Mouse (Mus musculus) embryonic facial prominence, embryonic 10.5 days (tissue): ENCODE measurements at regions not wholly inside any gene's neighbourhood (a gene's known extent, or its start where the extent isn't known, plus 50 kb on each side); places are given as distances from the start of the nearest gene placed in this dataset.

Experiments
- DNase-seq: peaks from one replicate; pipeline ENCODE4 v3.0.0-alpha.2; 2017; ENCODE audit warnings: low spot score
- H3K27ac ChIP-seq: fragments of 300-500 bp; sonication (generic); replicated peaks from 2 replicates; pipeline ENCODE4 v1.5.1; 2016; ENCODE audit warnings: mild to moderate bottlenecking
- H3K27me3 ChIP-seq: fragments of 300-500 bp; sonication (generic); replicated peaks from 2 replicates; pipeline ENCODE4 v1.6.1; 2016; ENCODE audit warnings: low read depth, mild to moderate bottlenecking; ENCODE audit not compliant: poor library complexity, severe bottlenecking
- H3K36me3 ChIP-seq: fragments of 300-500 bp; sonication (generic); replicated peaks from 2 replicates; pipeline ENCODE4 v1.6.1; 2016; ENCODE audit warnings: mild to moderate bottlenecking, moderate library complexity
- H3K4me1 ChIP-seq: fragments of 300-500 bp; sonication (generic); 2 replicates; pipeline ENCODE4 v1.6.1; 2016
- H3K4me3 ChIP-seq: fragments of 300-500 bp; sonication (generic); 2 replicates; pipeline ENCODE4 v1.5.1; 2016; ENCODE audit warnings: mild to moderate bottlenecking, moderate library complexity
- H3K9me3 ChIP-seq: fragments of 300-500 bp; sonication (generic); 2 replicates; pipeline ENCODE4 v1.6.1; 2016; ENCODE audit warnings: mild to moderate bottlenecking
- WGBS: fragments of 180-500 bp; shearing (Covaris S2); methylation state at CpG from one replicate; pipeline ENCODE4 v1.1.7; 2016; 5-methylcytosine and 5-hydroxymethylcytosine counted together

DNA sequence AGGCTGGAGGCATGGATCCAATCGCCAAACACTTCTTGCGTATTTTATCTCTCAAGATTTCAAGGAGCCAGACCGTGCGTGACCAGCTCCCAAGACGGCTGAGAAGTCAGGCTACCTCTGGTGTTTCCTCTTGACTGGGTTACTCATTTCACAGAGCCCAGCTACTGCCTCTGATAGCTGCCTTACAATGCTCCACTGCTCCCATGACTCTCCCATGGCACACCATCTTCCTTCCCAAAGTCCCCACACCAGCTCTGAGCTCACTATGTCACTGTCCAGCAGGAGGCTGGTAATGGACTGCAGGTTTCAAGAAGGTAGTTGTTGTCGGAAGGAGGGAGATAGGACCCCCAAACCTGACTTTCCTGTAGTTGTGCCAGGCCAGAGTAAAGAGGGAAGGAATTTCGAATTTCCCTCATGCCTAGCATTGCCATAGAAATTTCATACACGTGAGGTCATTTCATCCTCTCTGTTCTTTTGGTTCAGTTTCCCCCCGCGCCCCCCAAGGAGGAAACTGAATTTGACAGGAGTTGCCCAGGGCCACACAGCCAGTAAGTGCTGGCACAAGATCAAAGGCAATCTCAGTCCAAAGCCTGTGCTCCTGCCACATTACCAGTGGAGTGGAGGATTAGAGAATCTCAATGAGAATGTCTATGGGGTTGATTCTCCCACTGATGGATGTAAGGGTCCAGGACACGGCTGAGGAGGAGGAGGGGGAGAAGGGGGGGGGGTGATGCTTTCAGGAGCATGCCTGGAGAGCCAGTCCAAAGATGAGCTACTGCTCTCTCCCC, 155.3 kb upstream of the Mocs1 start:
- no peak overlapping the region for H3K27ac ChIP-seq
- H3K36me3 ChIP-seq = no peaks in the 10 kb centered on the region
- H3K4me3 ChIP-seq = no peak overlapping the region
- WGBS = 79% methylated on average over 11 of the region's 11 CpGs
- peaks cover 9% of the 10 kb centered on the region for H3K4me1 ChIP-seq
- H3K9me3 ChIP-seq = no peaks in the 10 kb centered on the region
- DNase-seq = peak; percentile 8
- no peaks in the 10 kb centered on the region for H3K27me3 ChIP-seq

DNA sequence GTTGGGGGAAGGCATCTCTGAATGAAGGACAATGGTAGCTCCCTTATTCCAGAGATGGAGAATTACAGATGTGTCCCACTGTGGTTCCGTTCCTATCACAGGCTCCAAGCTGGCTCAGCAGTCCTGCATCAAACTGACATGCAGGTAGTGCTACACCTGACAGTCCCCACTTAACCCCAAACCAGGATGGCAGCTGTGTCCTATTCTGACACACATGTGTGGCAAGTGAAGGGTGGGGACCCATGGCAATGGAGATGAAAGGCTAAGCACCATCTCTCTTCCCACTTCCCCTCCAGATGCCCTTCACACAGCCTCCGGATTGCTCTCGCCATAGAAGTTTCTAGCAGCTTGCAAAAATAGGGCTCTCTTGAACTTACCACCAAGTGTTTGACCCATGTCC, 153.2 kb upstream of the Mocs1 start:
- DNase-seq = peak; percentile 6
- Histone ChIP-seq H3K9me3 (no peaks in the 10 kb centered on the region), H3K36me3 (no peaks in the 10 kb centered on the region), H3K4me3 (no peak overlapping the region), H3K27me3 (no peaks in the 10 kb centered on the region), H3K27ac (no peak overlapping the region), H3K4me1 (peaks cover 9% of the 10 kb centered on the region)
- WGBS = 84% methylated on average over 3 of the region's 3 CpGs

DNA sequence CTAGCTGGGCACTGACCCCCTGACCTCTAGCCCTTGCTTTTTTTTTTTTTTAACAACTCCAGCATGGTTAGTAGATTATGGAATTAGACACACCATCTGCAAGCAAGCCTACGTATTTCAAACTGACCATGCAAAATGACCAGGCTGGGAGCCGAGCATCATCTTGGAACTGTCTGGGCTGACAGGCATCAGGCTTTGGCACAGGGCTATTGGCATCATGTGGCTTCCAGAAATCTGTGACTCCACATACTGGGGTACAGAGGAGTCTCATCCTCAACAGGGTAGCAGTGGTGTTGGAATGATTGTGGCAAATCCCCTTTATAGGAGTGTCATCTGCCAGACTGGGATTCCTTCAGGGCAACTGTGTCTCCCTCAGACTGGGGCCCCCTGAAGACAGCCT, 152.7 kb upstream of the Mocs1 start:
- Histone ChIP-seq H3K27me3 (no peaks in the 10 kb centered on the region), H3K4me3 (no peak overlapping the region), H3K27ac (no peak overlapping the region), H3K36me3 (no peaks in the 10 kb centered on the region), H3K4me1 (peaks cover 9% of the 10 kb centered on the region), H3K9me3 (no peaks in the 10 kb centered on the region)
- peak; percentile 3 for DNase-seq
- WGBS = 55% methylated on average over 2 of the region's 2 CpGs

DNA sequence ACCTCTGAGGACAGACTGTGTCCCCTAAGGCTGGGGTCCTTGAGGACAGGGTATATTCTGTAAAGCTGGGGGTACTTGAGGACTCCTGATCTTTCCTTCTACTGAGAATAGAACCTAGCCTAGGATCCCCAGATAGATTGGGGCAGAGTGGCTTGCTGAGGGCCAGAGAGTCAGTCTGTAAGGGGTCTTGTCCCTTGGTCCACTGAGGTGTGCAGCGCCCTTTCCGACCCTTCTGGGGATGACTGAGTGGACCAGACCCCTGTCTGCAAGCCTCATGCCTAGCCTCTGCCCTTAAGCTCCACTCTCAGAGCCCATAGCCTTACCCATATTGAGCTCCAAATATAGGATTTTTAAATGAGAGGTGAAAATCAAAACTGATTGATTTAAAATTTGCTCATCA, 152.2 kb upstream of the Mocs1 start:
- no peaks in the 10 kb centered on the region for H3K36me3 ChIP-seq
- no peak overlapping the region for H3K27ac ChIP-seq
- no peaks in the 10 kb centered on the region for H3K27me3 ChIP-seq
- no peaks in the 10 kb centered on the region for H3K9me3 ChIP-seq
- 93% methylated on average over 2 of the region's 2 CpGs for WGBS
- DNase-seq = peak; percentile 3
- H3K4me1 ChIP-seq = peaks cover 9% of the 10 kb centered on the region
- H3K4me3 ChIP-seq = no peak overlapping the region

DNA sequence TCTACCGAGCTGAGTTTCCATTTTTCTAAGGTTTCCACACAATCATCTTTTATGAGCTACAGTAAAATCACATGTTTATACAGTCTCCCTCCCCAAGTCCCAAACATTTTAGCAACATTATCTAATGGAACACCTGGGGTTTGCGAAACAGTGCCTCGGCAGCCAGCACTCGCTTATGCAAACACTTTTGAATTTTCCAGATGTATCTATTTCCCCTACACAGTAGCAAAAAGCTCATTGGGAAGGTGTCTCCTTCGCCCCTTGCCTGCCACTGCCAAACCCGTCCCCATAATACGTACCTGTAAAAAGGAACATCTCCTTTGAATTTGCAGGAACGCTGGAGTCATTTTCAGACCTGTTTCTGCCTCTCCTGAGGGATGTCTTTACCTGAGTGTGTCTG, 149.6 kb upstream of the Mocs1 start:
- H3K27ac ChIP-seq = no peak overlapping the region
- H3K4me1 ChIP-seq = peaks cover 6% of the 10 kb centered on the region; the same call in 1 of the 2 replicates
- H3K9me3 ChIP-seq = no peaks in the 10 kb centered on the region
- no peak for DNase-seq
- no peak overlapping the region for H3K4me3 ChIP-seq
- H3K27me3 ChIP-seq = no peaks in the 10 kb centered on the region
- 89% methylated on average over 8 of the region's 8 CpGs for WGBS
- no peaks in the 10 kb centered on the region for H3K36me3 ChIP-seq

DNA sequence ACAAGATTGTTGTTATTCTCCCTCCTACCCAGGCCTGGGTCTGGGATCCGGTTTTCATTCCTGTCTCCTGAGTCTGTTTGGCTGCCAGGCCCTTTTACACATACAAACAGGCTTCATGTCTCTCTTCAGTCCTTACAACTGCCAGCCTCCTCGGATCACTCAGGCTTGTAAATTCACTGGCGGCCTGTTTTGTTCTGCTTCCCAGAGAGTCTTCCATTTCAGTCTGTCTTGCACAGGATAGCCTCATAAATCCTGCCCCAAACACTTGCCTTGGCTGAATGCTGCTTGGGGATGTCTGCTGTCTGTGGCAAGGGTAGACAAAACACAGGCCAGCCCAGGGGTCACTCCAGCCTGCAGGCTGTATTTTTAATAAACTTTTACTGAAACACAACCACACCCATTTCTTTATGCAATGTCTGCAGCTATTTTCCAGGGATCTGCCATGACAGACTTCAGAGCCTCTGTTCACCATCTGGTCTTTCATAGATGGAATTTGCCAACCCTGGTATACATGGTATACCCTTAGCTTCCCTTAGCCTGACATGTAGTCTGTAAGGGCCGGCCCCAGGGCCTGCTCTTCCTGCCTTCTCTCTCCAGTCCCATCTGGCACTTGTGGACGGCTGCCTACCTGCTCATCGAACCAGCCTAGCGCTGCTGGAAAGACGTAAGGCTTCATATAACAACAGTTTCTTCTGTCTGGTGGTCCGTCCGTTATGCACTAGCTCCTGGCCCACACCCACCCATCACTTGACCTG, 149.0 kb upstream of the Mocs1 start:
- Histone ChIP-seq H3K9me3 (no peaks in the 10 kb centered on the region), H3K4me1 (peaks cover 6% of the 10 kb centered on the region; the same call in 1 of the 2 replicates), H3K27ac (no peak overlapping the region), H3K27me3 (no peaks in the 10 kb centered on the region), H3K36me3 (no peaks in the 10 kb centered on the region), H3K4me3 (no peak overlapping the region)
- WGBS = 79% methylated on average over 10 of the region's 10 CpGs
- DNase-seq = no peak

DNA sequence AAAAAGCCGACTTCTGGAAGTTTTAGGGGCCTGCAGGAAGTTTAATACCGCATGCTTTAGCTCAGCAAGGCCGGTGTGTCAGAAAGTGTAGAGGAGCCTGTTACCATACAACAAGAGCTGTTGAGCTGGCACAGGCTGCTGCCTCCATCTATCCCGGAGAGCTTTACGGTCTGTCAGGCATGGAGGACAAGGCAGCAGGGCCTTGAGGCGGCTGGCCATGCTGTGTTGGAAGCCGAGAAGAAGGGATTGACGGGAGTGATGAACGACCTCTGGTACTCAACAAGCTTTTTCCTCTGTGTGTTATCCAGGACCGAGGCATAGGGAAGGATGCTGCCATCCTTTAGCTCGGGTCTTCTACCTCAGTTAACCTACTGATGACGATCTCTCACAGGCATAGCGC, 146.8 kb upstream of the Mocs1 start:
- Histone ChIP-seq H3K36me3 (no peaks in the 10 kb centered on the region), H3K9me3 (no peaks in the 10 kb centered on the region), H3K27ac (no peak overlapping the region), H3K27me3 (no peaks in the 10 kb centered on the region), H3K4me1 (no peaks in the 10 kb centered on the region), H3K4me3 (no peak overlapping the region)
- DNase-seq = peak; percentile 6
- WGBS = 89% methylated on average over 13 of the region's 13 CpGs

DNA sequence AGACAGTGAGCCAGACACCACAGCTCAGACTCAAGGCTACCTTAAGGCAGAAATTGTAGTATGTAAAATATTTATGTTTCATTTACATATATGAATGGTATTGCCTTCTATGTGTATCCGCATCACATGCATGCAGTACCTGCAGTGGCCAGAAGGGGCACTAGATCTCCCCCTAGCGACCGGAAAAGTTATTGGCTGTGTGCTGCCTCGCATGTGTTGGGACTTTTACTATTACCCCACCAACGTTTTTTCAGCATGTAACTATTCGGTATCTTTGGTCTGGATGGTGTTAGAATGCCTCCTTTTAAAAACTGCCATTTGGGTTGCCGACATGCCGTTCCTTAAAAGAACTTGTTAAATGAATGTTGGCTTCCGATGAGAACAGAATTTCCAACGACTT, 145.7 kb upstream of the Mocs1 start:
- WGBS = 84% methylated on average over 10 of the region's 10 CpGs
- no peak overlapping the region for H3K4me3 ChIP-seq
- H3K4me1 ChIP-seq = no peaks in the 10 kb centered on the region
- H3K27ac ChIP-seq = no peak overlapping the region
- H3K9me3 ChIP-seq = no peaks in the 10 kb centered on the region
- peak; percentile 13 for DNase-seq
- H3K27me3 ChIP-seq = no peaks in the 10 kb centered on the region
- no peaks in the 10 kb centered on the region for H3K36me3 ChIP-seq

DNA sequence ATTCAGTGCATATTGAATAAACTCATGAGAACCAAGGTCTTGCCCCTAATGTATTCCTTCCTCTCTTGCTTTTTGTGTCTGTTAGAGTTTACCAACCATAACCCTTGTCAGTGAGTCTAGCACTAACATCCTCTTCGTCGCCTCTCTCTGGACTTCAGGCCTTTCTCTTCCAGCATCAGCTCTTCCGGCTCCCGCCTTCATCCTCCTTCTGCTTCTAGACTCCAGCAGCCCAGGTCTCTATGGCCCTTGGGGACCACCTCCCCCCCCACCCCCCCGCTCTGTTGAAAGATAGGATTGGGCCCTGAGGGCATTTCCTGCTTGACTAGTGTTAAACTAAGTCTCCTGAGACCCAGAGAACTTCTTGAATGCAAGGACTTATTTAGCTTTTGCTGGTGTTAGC, 144.7 kb upstream of the Mocs1 start:
- no peaks in the 10 kb centered on the region for H3K36me3 ChIP-seq
- H3K4me3 ChIP-seq = no peak overlapping the region
- peak; percentile 5 for DNase-seq
- no peaks in the 10 kb centered on the region for H3K4me1 ChIP-seq
- no peaks in the 10 kb centered on the region for H3K27me3 ChIP-seq
- H3K9me3 ChIP-seq = no peaks in the 10 kb centered on the region
- H3K27ac ChIP-seq = no peak overlapping the region
- 76% methylated on average over 5 of the region's 5 CpGs for WGBS

DNA sequence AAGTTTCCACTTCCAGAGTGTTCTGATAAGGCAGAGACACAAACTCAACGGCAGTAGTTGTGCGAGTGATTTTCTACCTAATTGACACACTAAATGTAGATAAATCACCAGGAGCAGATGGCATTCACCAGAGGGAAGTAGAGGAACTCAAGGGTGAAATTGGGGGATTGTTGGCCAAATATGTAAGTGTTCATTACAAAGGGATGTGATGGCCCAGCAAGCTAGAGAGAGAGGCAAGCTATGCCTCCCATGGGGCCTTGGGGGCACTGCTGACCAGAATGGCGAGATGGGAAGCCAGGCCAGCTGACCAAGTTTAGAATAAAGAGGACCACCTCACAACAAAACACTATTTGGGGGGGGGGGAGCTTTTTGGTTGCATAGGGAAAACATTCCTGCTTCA, 136.5 kb upstream of the Mocs1 start:
- no peaks in the 10 kb centered on the region for H3K27me3 ChIP-seq
- H3K9me3 ChIP-seq = no peaks in the 10 kb centered on the region
- no peak for DNase-seq
- WGBS = 83% methylated on average over 3 of the region's 3 CpGs
- no peak overlapping the region for H3K4me3 ChIP-seq
- no peak overlapping the region for H3K27ac ChIP-seq
- H3K36me3 ChIP-seq = no peaks in the 10 kb centered on the region
- no peaks in the 10 kb centered on the region for H3K4me1 ChIP-seq

DNA sequence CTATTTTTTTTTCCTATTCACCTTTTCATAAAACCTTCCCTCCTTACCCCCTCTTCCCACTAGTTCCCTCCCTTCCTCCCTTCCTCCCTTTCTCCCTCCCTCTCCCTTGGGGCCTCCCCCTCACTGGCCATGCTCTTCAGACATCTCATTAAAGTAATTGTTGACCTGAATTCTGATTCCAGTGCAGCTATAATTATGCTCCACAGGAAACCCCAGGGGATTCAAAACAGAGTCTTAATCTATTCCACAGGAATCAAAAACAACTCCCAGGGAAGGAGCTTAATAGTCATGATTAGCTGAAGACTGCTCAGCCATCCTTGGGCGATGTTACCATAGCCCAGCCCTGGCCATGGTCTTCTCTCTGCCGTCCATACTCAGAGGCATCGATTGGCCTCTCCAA, 123.7 kb upstream of the Mocs1 start:
- no peak overlapping the region for H3K4me3 ChIP-seq
- peaks cover 14% of the 10 kb centered on the region for H3K4me1 ChIP-seq
- no peak overlapping the region for H3K27ac ChIP-seq
- no peaks in the 10 kb centered on the region for H3K9me3 ChIP-seq
- no peaks in the 10 kb centered on the region for H3K36me3 ChIP-seq
- H3K27me3 ChIP-seq = no peaks in the 10 kb centered on the region
- 68% methylated on average over 3 of the region's 3 CpGs for WGBS
- no peak for DNase-seq

DNA sequence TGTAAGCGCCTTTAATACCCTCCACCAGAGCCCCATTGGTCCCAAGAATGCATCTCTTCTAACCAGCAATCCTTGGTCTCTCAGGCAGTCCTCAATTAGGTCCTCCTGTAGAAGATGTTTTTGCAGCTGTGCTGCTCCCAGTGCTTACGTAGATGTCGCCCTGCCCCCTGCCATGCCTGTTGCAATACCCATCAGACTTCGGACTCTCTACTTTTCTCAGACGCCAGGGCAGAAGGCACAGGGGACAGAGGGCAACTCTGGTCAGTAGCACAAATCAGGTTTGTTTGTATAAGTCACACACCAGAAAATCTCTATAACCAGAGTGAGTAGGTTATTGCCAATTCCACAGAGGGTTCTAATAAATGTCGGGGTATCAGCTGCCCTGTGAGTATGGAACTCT, 123.0 kb upstream of the Mocs1 start:
- WGBS = 75% methylated on average over 6 of the region's 6 CpGs
- no peak for DNase-seq
- Histone ChIP-seq H3K4me3 (no peak overlapping the region), H3K27ac (no peak overlapping the region), H3K4me1 (peaks cover 14% of the 10 kb centered on the region; the same call in 1 of the 2 replicates), H3K36me3 (no peaks in the 10 kb centered on the region), H3K9me3 (no peaks in the 10 kb centered on the region), H3K27me3 (no peaks in the 10 kb centered on the region)

DNA sequence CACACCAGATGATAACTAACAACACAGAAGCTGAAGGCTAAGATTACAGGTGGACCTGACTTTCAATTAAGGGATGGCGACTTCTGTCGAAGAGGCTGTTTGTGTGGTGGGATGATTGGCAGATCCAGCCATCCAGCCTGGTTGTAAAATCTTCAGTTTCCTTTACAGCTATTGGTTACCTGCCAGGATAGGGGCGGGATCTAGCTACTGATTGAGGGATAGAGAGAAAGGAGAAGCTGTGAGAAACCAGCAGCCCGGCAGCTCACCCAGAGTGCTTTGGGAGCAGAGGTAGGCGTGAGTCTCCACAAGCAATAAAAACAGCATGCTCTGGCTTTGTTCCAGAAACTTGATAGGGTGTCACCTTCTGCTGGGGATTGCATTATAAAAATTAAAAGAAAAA, 119.1 kb upstream of the Mocs1 start:
- DNase-seq = peak; percentile 71
- no peak overlapping the region for H3K27ac ChIP-seq

More for the DNA sequence above, 119.1 kb upstream of the Mocs1 start:
- H3K9me3 ChIP-seq = no peaks in the 10 kb centered on the region
- 30% methylated on average over 5 of the region's 5 CpGs for WGBS
- no peaks in the 10 kb centered on the region for H3K27me3 ChIP-seq
- no peaks in the 10 kb centered on the region for H3K36me3 ChIP-seq
- peaks cover 11% of the 10 kb centered on the region; the same call in 1 of the 2 replicates for H3K4me1 ChIP-seq
- H3K4me3 ChIP-seq = 0 out of 2 replicates have a peak overlapping the region, but pooled peaks have one; percentile 23
